Mouse (Mus musculus) spleen, adult 2 months (tissue): ENCODE data around the gene Naa50.

Source experiments
- CTCF ChIP-seq: fragments of 200-500 bp; IDR thresholded peaks from 2 replicates; pipeline ENCODE4 v1.5.1; 2011; ENCODE audit warnings: mild to moderate bottlenecking, inconsistent platforms; ENCODE audit not compliant: insufficient read depth, insufficient read length, insufficient replicate concordance; ENCODE audit errors: extremely low read depth
- POLR2A ChIP-seq: fragments of 200-500 bp; IDR thresholded peaks from 2 replicates; pipeline ENCODE4 v1.6.1; 2011; ENCODE audit warnings: low read depth, low read length, inconsistent platforms

DNA sequence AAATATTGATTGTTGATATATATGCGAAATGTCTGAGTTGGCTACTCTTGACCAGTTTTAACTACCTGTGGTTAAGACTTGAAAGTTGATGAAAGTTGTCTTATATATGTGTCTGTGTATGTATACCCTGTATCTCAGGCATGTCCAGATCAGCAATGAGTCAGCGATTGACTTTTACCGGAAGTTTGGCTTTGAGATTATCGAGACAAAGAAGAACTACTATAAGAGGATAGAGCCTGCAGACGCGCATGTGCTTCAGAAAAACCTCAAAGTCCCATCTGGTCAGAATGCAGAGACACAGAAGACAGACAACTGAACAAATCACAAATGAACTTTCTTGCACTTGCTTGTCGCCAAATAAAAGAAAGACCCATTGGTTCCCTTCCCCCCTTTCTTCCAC is 19.7 kb downstream of the Naa50 start:
- no peak for TF ChIP-seq POLR2A
- no peak for TF ChIP-seq CTCF
